Mouse (Mus musculus) hindbrain, embryonic 12.5 days (tissue): ENCODE data around the gene Alg1. TPM values are rescaled to one million over a fixed set of nuclear protein-coding genes. Genes with fewer than 3 reads are reported as not detected.
A peak's percentile ranks its signal among the peaks of the same experiment; 100 is the strongest.
"Not testable (repeated sequence)": the region's sequence is repeated elsewhere in the genome, so short reads cannot be mapped to it uniquely, and the experiment has no call there.

ENCODE experiments used
- ATAC-seq: fragments of 200-750 bp; cut with Nextera tagmentation; 2 replicates; pipeline ENCODE4 v1.8.0; 2017; ENCODE audit warnings: moderate TSS enrichment; ENCODE audit not compliant: low FRiP score
- H3K27ac ChIP-seq: fragments of 300-500 bp; sonication (generic); 2 replicates; pipeline ENCODE4 v1.5.1; 2016; ENCODE audit warnings: mild to moderate bottlenecking
- H3K27me3 ChIP-seq: fragments of 300-500 bp; sonication (generic); 2 replicates; pipeline ENCODE4 v1.6.1; 2016; ENCODE audit warnings: mild to moderate bottlenecking
- H3K36me3 ChIP-seq: fragments of 300-500 bp; sonication (generic); 2 replicates; pipeline ENCODE4 v1.6.1; 2016; ENCODE audit warnings: mild to moderate bottlenecking
- H3K4me1 ChIP-seq: fragments of 300-500 bp; sonication (generic); 2 replicates; pipeline ENCODE4 v1.6.1; 2016
- H3K4me2 ChIP-seq: fragments of 300-500 bp; sonication (generic); replicated peaks from 2 replicates; pipeline ENCODE4 v1.6.1; 2016; ENCODE audit warnings: mild to moderate bottlenecking
- H3K4me3 ChIP-seq: fragments of 300-500 bp; sonication (generic); 2 replicates; pipeline ENCODE4 v1.5.1; 2016; ENCODE audit warnings: mild to moderate bottlenecking
- H3K9ac ChIP-seq: fragments of 300-500 bp; sonication (generic); 2 replicates; pipeline ENCODE4 v1.6.1; 2016; ENCODE audit warnings: mild to moderate bottlenecking, moderate library complexity
- H3K9me3 ChIP-seq: fragments of 300-500 bp; sonication (generic); replicated peaks from 2 replicates; pipeline ENCODE4 v1.6.1; 2016; ENCODE audit warnings: mild to moderate bottlenecking
- WGBS: fragments of 180-500 bp; shearing (Covaris S2); methylation state at CpG from one replicate; pipeline ENCODE4 v1.1.7; 2016; 5-methylcytosine and 5-hydroxymethylcytosine counted together
- polyA plus RNA-seq: library from polyadenylated mRNA; unstranded; fragments of >200 nt; fragmentation: Nextera tagmentation; extraction: Ambion mirVana; gene quantifications from 2 replicates; pipeline ENCODE4 v1.2.1, GENCODE M21; 2016

The Alg1 gene
- polyA plus RNA-seq, 1 experiment from 2014 or later: 32.7 TPM

DNA sequence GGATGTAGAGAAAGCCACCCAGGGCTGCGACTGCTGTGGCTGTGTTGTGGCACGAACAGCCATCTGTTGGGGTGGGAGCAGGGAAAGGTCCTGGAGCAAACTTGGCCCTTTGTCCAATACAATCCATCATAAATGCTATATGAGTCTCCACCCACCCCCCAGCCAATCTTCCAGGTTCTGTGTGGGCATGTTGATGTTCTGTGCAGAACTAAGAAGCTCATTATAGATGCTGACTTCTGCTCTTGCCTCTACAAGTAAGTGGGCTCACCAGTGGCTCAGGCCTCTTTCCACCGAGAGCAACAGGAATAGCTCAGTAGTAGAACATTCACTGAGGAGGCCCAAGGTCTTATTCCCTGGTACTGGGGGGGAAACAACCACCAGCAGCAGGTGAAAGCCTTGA lies 21.3 kb upstream of the Alg1 start:
- Histone ChIP-seq H3K4me3 (no peak overlapping the region), H3K36me3 (no peaks in the 10 kb centered on the region), H3K4me1 (no peaks in the 10 kb centered on the region), H3K4me2 (no peak overlapping the region), H3K27ac (no peak overlapping the region), H3K9me3 (no peaks in the 10 kb centered on the region), H3K27me3 (peaks cover 8% of the 10 kb centered on the region; the same call in 1 of the 2 replicates), H3K9ac (no peak overlapping the region)
- 83% methylated on average over 3 of the region's 3 CpGs for WGBS
- ATAC-seq: no peak

DNA sequence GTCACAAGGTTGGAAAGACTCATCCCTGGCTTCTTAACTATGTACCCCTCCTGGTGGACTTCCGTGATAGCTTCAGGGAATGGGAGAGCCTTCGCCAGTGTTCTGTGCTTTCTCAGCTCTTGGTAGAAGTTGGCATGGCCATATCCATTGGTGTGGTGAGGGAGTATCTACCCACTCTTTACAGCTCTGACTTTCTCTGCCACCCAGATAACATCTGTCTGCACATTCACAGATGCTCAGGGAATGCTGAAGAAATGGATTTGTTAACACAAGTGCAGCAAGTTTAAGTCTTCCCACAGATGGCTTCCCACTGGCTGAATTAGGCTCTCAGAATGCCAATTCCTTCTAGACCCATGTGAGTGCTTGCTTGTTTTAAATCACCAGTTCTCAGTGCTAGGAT lies 19.3 kb upstream of the Alg1 start:
- WGBS: 87% methylated on average over 2 of the region's 2 CpGs
- Histone ChIP-seq H3K4me1 (no peaks in the 10 kb centered on the region), H3K27ac (no peak overlapping the region), H3K27me3 (peaks cover 11% of the 10 kb centered on the region; the same call in 1 of the 2 replicates), H3K4me2 (no peak overlapping the region), H3K36me3 (no peaks in the 10 kb centered on the region), H3K9ac (no peak overlapping the region), H3K9me3 (no peaks in the 10 kb centered on the region), H3K4me3 (no peak overlapping the region)
- ATAC-seq: no peak

DNA sequence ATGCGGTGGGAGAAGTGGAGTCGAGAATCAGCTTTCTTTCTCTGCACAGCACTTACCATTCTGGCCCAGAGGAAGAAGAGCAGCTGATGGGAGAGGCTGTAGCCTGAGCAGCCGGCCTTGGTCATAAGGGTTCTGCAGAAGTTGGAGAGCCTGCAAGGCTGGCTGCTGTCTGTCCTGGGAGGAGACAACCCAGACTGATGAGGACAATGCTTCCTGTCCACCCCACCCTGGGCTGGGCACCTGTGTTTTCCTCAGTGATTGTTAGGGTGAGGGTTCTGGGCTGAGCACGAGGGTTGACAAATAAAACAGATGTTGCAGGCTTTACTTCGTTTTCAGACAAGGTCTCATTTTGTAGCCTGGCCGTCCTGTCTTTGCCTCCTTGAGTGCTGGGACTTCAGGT lies 16.7 kb upstream of the Alg1 start:
- H3K27ac ChIP-seq: no peak overlapping the region
- H3K4me1 ChIP-seq: no peaks in the 10 kb centered on the region
- peaks cover 7% of the 10 kb centered on the region; the same call in 1 of the 2 replicates for H3K27me3 ChIP-seq
- H3K4me3 ChIP-seq: no peak overlapping the region
- no peaks in the 10 kb centered on the region for H3K9me3 ChIP-seq
- no peak for ATAC-seq
- no peaks in the 10 kb centered on the region for H3K36me3 ChIP-seq
- no peak overlapping the region for H3K9ac ChIP-seq
- H3K4me2 ChIP-seq: no peak overlapping the region
- 76% methylated on average over 6 of the region's 6 CpGs for WGBS

DNA sequence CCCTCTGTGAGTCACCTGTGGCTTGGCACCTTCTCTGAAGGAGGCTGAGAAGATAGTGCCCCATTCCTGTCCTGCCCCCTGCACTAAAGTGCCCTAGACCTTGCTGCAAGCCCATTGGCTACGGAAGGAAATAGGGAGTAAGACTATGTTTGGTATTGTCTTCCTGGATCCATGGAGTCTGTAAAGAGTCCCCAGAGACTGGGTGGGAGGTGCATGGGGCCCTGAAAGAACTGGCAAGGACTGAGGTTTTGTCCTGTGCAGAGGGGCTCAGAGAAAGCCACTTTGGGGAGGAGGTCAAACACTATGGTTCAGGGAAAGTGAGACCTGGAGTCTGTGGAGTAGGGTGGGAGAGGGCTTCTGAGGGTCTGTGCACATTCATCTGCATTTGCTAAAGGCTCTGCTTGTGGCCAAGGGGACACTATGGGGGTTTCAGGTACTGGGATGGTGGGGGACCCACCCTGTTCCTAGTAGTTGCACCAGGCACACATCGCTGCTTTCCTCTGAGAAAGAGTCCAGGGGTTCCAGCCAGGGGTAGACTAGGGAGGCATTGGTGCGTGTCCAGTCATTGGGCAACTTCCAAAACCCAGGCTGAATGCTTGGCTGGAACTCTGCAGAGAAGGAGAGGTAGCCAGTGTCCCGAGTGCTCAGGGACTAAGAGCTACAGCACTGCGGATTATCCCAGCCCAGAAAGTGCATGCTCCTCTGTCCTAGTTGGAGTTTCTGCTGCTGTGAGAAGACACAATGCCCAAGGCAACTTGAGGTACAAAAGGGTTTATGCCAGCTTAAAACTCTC lies 15.9 kb upstream of the Alg1 start:
- Histone ChIP-seq H3K4me3 (no peak overlapping the region), H3K4me2 (no peak overlapping the region), H3K9me3 (no peaks in the 10 kb centered on the region), H3K36me3 (no peaks in the 10 kb centered on the region), H3K9ac (no peak overlapping the region), H3K4me1 (no peaks in the 10 kb centered on the region), H3K27me3 (peaks cover 7% of the 10 kb centered on the region), H3K27ac (no peak overlapping the region)
- 55% methylated on average over 5 of the region's 5 CpGs for WGBS
- no peak for ATAC-seq

DNA sequence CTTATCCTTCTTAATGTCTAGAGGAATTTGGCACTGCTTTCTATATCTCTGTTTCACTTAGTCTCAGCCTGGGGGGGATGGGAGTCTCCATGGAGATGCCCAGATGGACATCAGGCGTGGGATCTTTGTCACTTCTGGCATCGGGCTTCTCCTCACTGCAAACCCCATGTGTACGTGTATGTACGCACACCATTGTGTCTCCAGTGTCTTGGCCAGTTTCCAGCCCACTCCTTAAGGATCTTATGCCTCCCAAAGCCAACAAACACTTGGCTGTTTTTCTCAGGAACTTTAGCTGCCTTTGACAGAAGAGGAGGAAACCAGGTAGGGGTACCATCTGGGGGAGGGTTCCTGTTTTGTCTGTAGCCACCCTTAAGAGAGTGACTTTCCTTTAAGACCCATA lies 12.0 kb upstream of the Alg1 start:
- H3K9me3 ChIP-seq: no peaks in the 10 kb centered on the region
- H3K27ac ChIP-seq: no peak overlapping the region
- H3K4me1 ChIP-seq: no peaks in the 10 kb centered on the region
- ATAC-seq: no peak
- H3K27me3 ChIP-seq: peaks cover 7% of the 10 kb centered on the region
- 75% methylated on average over 4 of the region's 4 CpGs for WGBS
- H3K9ac ChIP-seq: no peak overlapping the region
- H3K4me3 ChIP-seq: no peak overlapping the region
- H3K36me3 ChIP-seq: no peaks in the 10 kb centered on the region
- H3K4me2 ChIP-seq: no peak overlapping the region

DNA sequence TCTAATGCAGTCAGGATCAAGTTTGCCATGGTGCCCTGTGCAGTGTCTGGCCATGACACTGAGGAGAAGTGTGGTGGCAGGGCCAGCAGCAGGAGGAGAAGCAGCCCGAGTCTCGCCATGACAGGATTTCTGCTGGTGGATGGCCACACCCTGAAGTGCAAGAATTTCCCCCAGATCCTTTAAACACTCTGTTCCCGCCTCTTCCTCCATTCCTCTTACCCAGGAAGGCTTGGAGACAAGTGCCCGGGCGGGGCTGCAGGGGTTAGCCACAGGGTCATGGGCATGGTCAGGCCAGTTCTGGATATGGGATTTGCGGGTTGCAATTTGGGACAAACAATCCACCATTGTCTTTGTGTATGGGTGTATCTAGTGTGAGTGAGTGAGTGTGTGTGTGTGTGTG lies 11.3 kb upstream of the Alg1 start, which contains the start of gene AU021092:
Gene AU021092 (minus strand): TSS at position 160 of the 400 bp plus-strand sequence.
- no peaks in the 10 kb centered on the region for H3K36me3 ChIP-seq
- peaks cover 7% of the 10 kb centered on the region for H3K27me3 ChIP-seq
- H3K27ac ChIP-seq: no peak within 1 kb of the TSS
- no peak within 1 kb of the TSS for H3K4me3 ChIP-seq
- 80% methylated on average over 6 of the region's 6 CpGs for WGBS
- H3K4me1 ChIP-seq: no peaks in the 10 kb centered on the region
- no peak for ATAC-seq
- H3K9me3 ChIP-seq: no peaks in the 10 kb centered on the region
- no peak within 1 kb of the TSS for H3K4me2 ChIP-seq
- no peak within 1 kb of the TSS for H3K9ac ChIP-seq

DNA sequence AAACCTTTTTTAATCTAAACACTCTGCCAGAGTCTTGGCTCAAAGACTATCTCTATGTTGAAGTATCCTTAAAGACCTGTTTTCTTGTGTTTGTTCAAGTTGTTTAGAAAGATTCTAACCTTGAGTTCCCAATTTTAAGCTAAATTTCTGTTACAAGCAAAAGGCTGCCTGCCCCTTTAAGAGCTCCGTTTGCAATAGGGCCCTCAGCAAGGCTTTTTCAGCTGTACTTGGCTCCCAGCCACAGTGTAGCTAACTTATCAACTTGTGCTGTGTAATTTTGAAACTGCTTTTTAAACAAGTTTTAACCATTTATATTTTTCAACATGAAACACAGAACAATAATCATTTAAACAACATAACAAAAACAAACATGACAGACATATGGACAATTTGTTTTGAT lies 6.9 kb upstream of the Alg1 start:
- not testable (repeated sequence) for H3K4me2 ChIP-seq, H3K36me3 ChIP-seq, H3K9me3 ChIP-seq, H3K4me3 ChIP-seq, H3K27me3 ChIP-seq, H3K4me1 ChIP-seq, H3K27ac ChIP-seq, ATAC-seq, H3K9ac ChIP-seq
- 13% methylated on average over 1 of the region's 1 CpGs for WGBS

DNA sequence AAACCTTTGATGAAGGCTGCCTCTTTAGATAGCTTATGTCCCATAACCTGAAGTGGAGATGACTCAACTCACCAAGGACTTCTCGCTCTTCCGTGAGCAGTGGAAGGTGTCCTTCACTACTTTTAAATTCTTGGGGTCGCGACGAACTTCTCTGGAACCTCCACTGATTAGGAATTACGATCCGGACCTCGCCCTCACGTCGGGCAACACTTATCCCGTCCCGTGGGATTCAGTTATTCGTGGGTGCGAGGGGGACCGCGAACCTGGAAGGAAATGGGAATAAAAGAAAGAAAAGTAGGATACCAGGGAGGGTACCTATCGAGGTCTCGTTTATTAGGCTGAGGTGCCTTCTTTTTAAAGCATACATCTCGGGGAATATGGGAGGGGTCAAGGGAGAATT lies 5.9 kb upstream of the Alg1 start:
- not testable (repeated sequence) for H3K9me3 ChIP-seq, H3K27me3 ChIP-seq, H3K9ac ChIP-seq, H3K4me2 ChIP-seq, ATAC-seq, H3K4me3 ChIP-seq, H3K36me3 ChIP-seq, H3K27ac ChIP-seq, H3K4me1 ChIP-seq
- 83% methylated on average over 19 of the region's 19 CpGs for WGBS

DNA sequence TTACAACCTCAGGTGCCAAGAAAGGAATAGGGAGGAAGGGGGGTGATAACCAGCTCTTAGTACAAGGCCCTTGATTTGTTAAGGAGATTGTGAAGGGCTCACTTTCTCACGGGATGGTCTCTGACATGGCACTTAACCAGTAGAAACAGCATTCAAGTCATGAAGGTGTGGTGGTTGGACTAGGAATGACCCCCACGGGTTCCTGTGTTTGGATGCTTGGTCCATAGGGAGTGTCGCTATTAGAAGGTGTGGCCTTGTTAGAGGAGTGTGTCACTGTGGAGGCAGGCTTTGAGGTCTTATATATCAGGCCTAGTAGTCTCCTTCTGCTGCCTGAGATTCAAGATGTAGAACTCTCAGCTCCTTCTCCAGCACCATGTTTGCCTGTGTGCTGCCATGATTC lies 5.3 kb upstream of the Alg1 start:
- ATAC-seq, H3K36me3 ChIP-seq, H3K9me3 ChIP-seq, H3K9ac ChIP-seq, H3K27me3 ChIP-seq, H3K27ac ChIP-seq, H3K4me2 ChIP-seq, H3K4me1 ChIP-seq, H3K4me3 ChIP-seq: not testable (repeated sequence)
- 79% methylated on average over 3 of the region's 3 CpGs for WGBS

DNA sequence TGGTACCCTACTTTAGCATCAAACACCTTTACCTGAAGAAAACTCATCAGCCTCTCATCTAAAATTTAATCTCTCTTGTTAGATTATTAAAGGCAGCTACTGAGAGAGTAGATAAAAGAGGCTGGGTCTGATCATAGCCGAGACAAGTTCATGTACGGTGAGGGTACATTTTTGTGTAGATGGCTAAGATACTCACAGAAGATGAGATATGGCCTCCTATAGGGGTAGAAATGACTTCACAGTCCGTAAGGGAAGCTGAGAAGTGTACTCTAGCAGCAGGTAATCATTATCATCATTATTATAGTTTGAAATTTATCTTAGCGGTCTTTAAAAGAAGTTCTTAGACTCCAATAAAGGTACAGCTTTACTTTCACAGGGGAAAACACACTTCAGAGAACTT lies 439 bp upstream of the Alg1 start:
- peak; percentile 23; the same call in 1 of the 2 replicates for ATAC-seq
- H3K4me3 ChIP-seq: peak overlapping the region; percentile 75
- peak overlapping the region; percentile 92 for H3K4me2 ChIP-seq
- 0 out of 2 replicates have a peak, but pooled peaks cover 7% of the 10 kb centered on the region for H3K36me3 ChIP-seq
- no peaks in the 10 kb centered on the region for H3K9me3 ChIP-seq
- H3K27me3 ChIP-seq: no peaks in the 10 kb centered on the region
- H3K27ac ChIP-seq: no peak overlapping the region
- peaks cover 7% of the 10 kb centered on the region for H3K4me1 ChIP-seq
- WGBS: 72% methylated on average over 4 of the region's 4 CpGs
- H3K9ac ChIP-seq: no peak overlapping the region

DNA sequence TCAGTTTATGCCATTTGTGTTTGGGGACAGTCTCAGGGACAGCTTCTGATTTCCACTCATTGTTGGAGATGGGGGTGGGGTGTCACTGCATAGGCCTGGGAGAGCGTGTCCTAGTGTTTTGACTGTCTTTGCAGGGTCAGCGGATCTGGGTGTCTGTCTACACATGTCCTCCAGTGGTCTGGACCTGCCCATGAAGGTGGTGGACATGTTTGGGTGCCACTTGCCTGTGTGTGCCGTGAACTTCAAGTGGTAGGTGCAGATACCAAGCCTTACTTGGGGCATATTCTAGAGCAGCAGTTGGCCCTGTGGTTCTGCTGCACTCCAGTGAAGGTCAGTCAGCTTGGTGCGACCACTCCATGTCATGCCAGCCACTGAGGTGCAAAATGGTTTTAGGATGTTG lies 8.9 kb downstream of the Alg1 start:
- H3K4me3 ChIP-seq: no peak overlapping the region
- no peak overlapping the region for H3K9ac ChIP-seq
- H3K4me1 ChIP-seq: no peaks in the 10 kb centered on the region
- H3K4me2 ChIP-seq: no peak overlapping the region
- peaks cover 59% of the 10 kb centered on the region for H3K36me3 ChIP-seq
- H3K27me3 ChIP-seq: no peaks in the 10 kb centered on the region
- H3K27ac ChIP-seq: no peak overlapping the region
- H3K9me3 ChIP-seq: no peaks in the 10 kb centered on the region
- no peak for ATAC-seq
- WGBS: 90% methylated on average over 4 of the region's 4 CpGs

DNA sequence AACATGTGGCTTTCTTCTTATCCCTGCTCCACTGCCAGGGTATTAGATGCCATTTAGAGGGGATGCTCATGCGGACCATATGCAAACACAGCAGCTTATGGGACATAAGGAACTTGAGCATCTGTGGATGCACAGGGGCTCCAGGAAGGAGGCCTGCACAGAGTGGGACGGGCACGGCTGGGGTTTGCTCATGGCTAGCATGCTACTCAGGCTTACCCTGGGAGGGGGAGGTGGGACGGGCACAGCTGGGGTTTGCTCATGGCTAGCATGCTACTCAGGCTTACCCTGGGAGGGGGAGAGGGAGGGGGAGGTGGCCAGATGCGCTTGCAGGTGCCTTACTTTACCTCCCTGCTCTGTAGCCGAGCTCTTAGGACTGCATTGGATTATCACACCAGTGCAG lies 9.5 kb downstream of the Alg1 start:
- no peak for ATAC-seq
- H3K27ac ChIP-seq: no peak overlapping the region
- 81% methylated on average over 6 of the region's 6 CpGs for WGBS
- no peak overlapping the region for H3K4me2 ChIP-seq
- H3K36me3 ChIP-seq: peaks cover 64% of the 10 kb centered on the region
- no peak overlapping the region for H3K4me3 ChIP-seq
- no peaks in the 10 kb centered on the region for H3K4me1 ChIP-seq
- no peak overlapping the region for H3K9ac ChIP-seq
- H3K27me3 ChIP-seq: no peaks in the 10 kb centered on the region
- H3K9me3 ChIP-seq: no peaks in the 10 kb centered on the region

DNA sequence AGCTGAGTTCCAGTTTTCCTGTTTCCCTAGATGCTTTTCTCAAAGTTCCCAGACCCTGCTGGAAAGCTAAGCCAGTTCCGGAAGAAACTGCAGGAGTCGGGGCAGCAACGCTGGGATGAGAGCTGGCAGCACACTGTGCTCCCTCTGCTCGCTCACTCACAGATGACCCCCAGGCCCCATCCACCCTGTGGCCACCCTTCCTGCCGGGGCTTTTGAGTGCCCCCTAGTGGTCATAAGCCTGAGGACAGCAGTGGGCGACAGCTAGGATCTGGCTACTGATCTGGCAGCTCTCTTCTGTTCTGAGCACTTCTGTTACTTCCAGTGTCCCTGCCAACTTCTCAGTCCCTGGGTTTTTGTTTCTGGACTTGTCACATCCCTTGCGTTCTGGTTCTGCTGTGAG lies 11.0 kb downstream of the Alg1 start:
- 30% methylated on average over 7 of the region's 7 CpGs for WGBS
- H3K4me2 ChIP-seq: no peak overlapping the region
- ATAC-seq: no peak
- H3K36me3 ChIP-seq: peaks cover 72% of the 10 kb centered on the region
- H3K9me3 ChIP-seq: no peaks in the 10 kb centered on the region
- no peak overlapping the region for H3K4me3 ChIP-seq
- H3K27me3 ChIP-seq: no peaks in the 10 kb centered on the region
- H3K27ac ChIP-seq: no peak overlapping the region
- H3K4me1 ChIP-seq: no peaks in the 10 kb centered on the region
- no peak overlapping the region for H3K9ac ChIP-seq
